Mouse (Mus musculus): Measurements from ENCODE around the gene Olfr523. TPM values are rescaled to one million over a fixed set of nuclear protein-coding genes. Genes with fewer than 3 reads are reported as not detected.

The Olfr523 gene
- polyA plus RNA-seq, 2 experiments, result not detected

DNA sequence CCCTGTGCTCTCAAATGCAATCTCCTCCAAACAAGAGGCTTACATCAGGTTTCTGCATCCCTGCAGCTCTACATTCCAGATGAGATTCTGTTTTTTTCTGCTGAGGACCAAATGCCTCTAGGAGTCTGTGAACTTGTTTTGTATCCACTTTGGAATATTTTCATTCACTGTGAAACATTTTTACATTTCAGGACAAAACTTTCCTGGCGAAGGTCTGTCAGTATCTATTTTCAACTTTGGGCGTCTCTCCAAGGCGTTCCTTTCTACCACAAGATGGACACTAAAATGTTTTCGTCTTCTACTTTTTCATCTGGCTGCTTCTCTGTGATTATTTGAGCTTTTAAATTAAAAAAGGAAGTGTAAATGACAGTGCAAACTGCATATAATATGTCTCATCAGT, 21.0 kb downstream of the Olfr523 start:
- H3K27me3 ChIP-seq (ENCODE audit: control insufficient read depth, insufficient read depth, low read length), result no peaks in the 10 kb centered on the region
- H3K36me3 ChIP-seq (ENCODE audit: control insufficient read depth, insufficient read depth, low read length), result no peaks in the 10 kb centered on the region
- no peak overlapping the region for H3K27ac ChIP-seq (replicated peaks; ENCODE audit: low read depth, low read length)
- WGBS, result 84% methylated on average over 4 of the region's 4 CpGs
- H3K4me1 ChIP-seq (ENCODE audit: control insufficient read depth, insufficient read depth, low read length), result no peaks in the 10 kb centered on the region
- no peak for TF ChIP-seq POLR2A (IDR thresholded peaks at IDR 0.05; ENCODE audit: borderline replicate concordance, extremely low read depth, insufficient read depth, insufficient read length)
- DNase-seq (ENCODE audit: low spot score) (no peak), ATAC-seq (ENCODE audit: low FRiP score, low read depth) (no peak)
- H3K4me2 ChIP-seq (replicated peaks; ENCODE audit: low read depth, low read length, severe bottlenecking), result no peak overlapping the region
- no peaks in the 10 kb centered on the region for H3K9me3 ChIP-seq (ENCODE audit: control insufficient read depth, low read length)
- H3K9ac ChIP-seq (ENCODE audit: low read depth, low read length, severe bottlenecking), result no peak overlapping the region
- H3K4me3 ChIP-seq (replicated peaks; ENCODE audit: low read length), result no peak overlapping the region

DNA sequence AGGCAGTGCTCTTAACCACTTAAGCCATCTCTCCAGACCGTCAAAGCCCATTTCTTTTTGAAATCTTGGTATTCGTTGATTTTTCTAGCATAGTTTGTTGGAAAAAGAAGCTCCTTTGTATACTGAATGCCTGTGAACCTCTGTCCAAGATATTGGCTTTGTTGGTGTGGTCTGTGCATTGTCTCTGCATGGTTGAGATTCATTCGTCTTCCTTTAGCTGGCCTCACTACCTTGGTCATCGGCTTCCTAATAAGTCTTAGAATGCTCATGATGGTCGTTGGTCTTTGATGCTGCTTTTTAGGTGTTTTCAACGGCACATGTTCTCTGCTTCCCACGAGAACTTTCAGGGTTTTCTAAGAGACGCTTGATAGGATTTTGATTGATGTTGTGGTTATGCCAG, 23.0 kb downstream of the Olfr523 start:
- WGBS, result 82% methylated on average over 8 of the region's 8 CpGs
- no peaks in the 10 kb centered on the region for H3K9me3 ChIP-seq (ENCODE audit: control insufficient read depth, low read length)
- H3K36me3 ChIP-seq (ENCODE audit: control insufficient read depth, insufficient read depth, low read length), result no peaks in the 10 kb centered on the region
- no peak for DNase-seq (ENCODE audit: low spot score)
- no peaks in the 10 kb centered on the region for H3K4me1 ChIP-seq (ENCODE audit: control insufficient read depth, insufficient read depth, low read length)
- no peak overlapping the region for H3K4me3 ChIP-seq (replicated peaks; ENCODE audit: low read length)
- no peak overlapping the region for H3K27ac ChIP-seq (replicated peaks; ENCODE audit: low read depth, low read length)
- H3K4me2 ChIP-seq (replicated peaks; ENCODE audit: low read depth, low read length, severe bottlenecking), result no peak overlapping the region
- no peak for ATAC-seq (ENCODE audit: low FRiP score, low read depth)
- TF ChIP-seq POLR2A (IDR thresholded peaks at IDR 0.05; ENCODE audit: borderline replicate concordance, extremely low read depth, insufficient read depth, insufficient read length), result no peak
- no peaks in the 10 kb centered on the region for H3K27me3 ChIP-seq (ENCODE audit: control insufficient read depth, insufficient read depth, low read length)
- no peak overlapping the region for H3K9ac ChIP-seq (ENCODE audit: low read depth, low read length, severe bottlenecking)

DNA sequence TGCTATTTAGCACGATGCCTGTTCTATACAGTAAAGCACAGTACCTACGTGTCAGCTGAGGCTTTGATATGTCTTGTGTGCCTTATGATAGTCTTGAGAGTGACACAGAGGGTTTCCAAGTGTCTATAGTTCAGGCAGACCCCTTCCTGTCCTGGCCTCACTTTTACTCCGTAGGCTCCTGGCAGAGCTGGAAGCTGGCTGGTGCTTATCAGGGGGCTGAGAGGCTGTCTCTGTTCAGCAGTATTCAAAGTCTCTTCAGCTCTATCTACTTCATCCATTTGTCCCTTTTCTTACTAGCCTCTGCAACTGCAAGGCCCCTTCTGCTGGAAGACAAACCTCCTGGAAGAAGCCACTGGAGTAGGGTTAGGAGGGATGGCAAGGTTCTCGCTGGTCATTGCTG, 28.1 kb downstream of the Olfr523 start:
- Histone ChIP-seq H3K4me3 (replicated peaks; ENCODE audit: low read length) (no peak overlapping the region), H3K27me3 (ENCODE audit: control insufficient read depth, insufficient read depth, low read length) (no peaks in the 10 kb centered on the region), H3K9me3 (ENCODE audit: control insufficient read depth, low read length) (no peaks in the 10 kb centered on the region), H3K27ac (replicated peaks; ENCODE audit: low read depth, low read length) (no peak overlapping the region), H3K4me1 (ENCODE audit: control insufficient read depth, insufficient read depth, low read length) (no peaks in the 10 kb centered on the region), H3K4me2 (replicated peaks; ENCODE audit: low read depth, low read length, severe bottlenecking) (no peak overlapping the region), H3K36me3 (ENCODE audit: control insufficient read depth, insufficient read depth, low read length) (no peaks in the 10 kb centered on the region), H3K9ac (ENCODE audit: low read depth, low read length, severe bottlenecking) (no peak overlapping the region)
- 91% methylated on average over 4 of the region's 4 CpGs for WGBS
- no peak for TF ChIP-seq POLR2A (IDR thresholded peaks at IDR 0.05; ENCODE audit: borderline replicate concordance, extremely low read depth, insufficient read depth, insufficient read length)
- DNase-seq (ENCODE audit: low spot score) (no peak), ATAC-seq (ENCODE audit: low FRiP score, low read depth) (no peak)

DNA sequence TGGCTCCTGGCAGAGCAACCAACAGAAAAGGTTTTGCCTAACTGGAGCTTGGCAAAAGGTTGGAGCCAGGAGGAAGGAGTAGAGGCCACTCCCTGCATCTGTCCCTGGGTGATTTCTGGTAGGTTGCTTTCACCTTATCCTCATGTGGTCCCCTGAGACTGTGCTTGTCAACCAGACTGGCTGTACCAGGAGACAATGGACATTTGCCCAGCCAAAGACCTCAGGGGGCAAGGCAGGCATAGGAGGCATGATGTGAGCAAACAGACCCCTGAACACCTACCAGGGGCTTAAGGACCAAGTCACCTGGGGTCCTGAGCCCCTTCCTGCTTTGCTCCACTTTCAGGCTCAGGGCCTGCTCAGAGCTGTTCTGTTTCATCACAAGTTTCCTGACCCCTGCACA, 32.8 kb downstream of the Olfr523 start, which contains the start of gene Olfr524:
Gene Olfr524 (minus strand): TSS at position 101 of the 400 bp plus-strand sequence.
- Histone ChIP-seq H3K27ac (replicated peaks; ENCODE audit: low read depth, low read length) (no peak within 1 kb of the TSS), H3K4me3 (replicated peaks; ENCODE audit: low read length) (no peak within 1 kb of the TSS), H3K27me3 (ENCODE audit: control insufficient read depth, insufficient read depth, low read length) (no peaks in the 10 kb centered on the region), H3K4me2 (replicated peaks; ENCODE audit: low read depth, low read length, severe bottlenecking) (no peak within 1 kb of the TSS), H3K9me3 (ENCODE audit: control insufficient read depth, low read length) (no peaks in the 10 kb centered on the region), H3K36me3 (ENCODE audit: control insufficient read depth, insufficient read depth, low read length) (no peaks in the 10 kb centered on the region), H3K9ac (ENCODE audit: low read depth, low read length, severe bottlenecking) (no peak within 1 kb of the TSS), H3K4me1 (ENCODE audit: control insufficient read depth, insufficient read depth, low read length) (no peaks in the 10 kb centered on the region)
- TF ChIP-seq POLR2A (IDR thresholded peaks at IDR 0.05; ENCODE audit: borderline replicate concordance, extremely low read depth, insufficient read depth, insufficient read length), result no peak
- DNase-seq (ENCODE audit: low spot score) (no peak), ATAC-seq (ENCODE audit: low FRiP score, low read depth) (no peak)

DNA sequence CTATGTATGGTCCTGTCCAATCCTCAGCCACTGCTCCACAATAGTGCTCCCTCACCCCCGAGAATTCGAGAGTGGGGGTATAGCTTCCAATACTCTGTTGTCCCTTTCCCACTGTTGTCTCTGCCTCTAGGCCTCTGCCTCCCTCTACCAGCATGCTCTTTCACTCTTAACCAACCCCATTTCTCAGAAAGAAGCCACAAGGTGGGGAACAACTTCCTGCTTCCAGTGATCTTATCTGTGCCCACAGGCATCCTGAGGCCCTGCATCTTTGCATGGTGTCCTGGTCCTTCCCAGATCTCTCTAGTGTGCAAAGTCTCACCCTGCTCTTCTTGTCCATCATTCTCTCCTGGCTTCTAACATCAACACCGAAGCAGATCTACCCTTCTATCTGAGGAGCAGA, 33.9 kb downstream of the Olfr523 start:
- H3K27me3 ChIP-seq (ENCODE audit: control insufficient read depth, insufficient read depth, low read length), result no peaks in the 10 kb centered on the region
- 79% methylated on average over 3 of the region's 3 CpGs for WGBS

DNA sequence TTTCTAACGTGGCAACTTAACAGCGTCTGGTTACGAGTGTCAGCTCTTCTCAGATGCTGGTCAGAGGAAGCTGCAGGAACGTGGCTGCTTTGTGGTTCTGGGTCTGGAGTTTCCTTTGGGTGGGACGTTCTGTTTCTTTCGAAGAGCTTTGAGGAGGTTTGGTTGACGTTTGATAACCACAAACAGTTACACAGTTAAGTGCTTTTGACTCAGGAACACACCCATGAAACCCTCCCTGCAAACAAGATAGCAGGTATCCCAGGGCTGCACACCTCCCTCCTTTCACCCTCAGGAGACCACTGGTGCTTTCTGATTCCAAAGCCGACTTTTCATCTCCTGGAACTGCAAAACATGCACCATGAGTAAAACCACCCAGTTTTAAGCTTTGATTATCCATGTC, 35.1 kb downstream of the Olfr523 start:
- no peak for DNase-seq (ENCODE audit: low spot score)
- Histone ChIP-seq H3K27me3 (ENCODE audit: control insufficient read depth, insufficient read depth, low read length) (no peaks in the 10 kb centered on the region), H3K4me1 (ENCODE audit: control insufficient read depth, insufficient read depth, low read length) (no peaks in the 10 kb centered on the region), H3K36me3 (ENCODE audit: control insufficient read depth, insufficient read depth, low read length) (no peaks in the 10 kb centered on the region), H3K4me3 (replicated peaks; ENCODE audit: low read length) (no peak overlapping the region), H3K9ac (ENCODE audit: low read depth, low read length, severe bottlenecking) (no peak overlapping the region), H3K9me3 (ENCODE audit: control insufficient read depth, low read length) (no peaks in the 10 kb centered on the region), H3K27ac (replicated peaks; ENCODE audit: low read depth, low read length) (no peak overlapping the region), H3K4me2 (replicated peaks; ENCODE audit: low read depth, low read length, severe bottlenecking) (no peak overlapping the region)
- no peak for ATAC-seq (ENCODE audit: low FRiP score, low read depth)
- no peak for TF ChIP-seq POLR2A (IDR thresholded peaks at IDR 0.05; ENCODE audit: borderline replicate concordance, extremely low read depth, insufficient read depth, insufficient read length)
- 71% methylated on average over 8 of the region's 8 CpGs for WGBS

More for the DNA sequence above, 33.9 kb downstream of the Olfr523 start:
- no peaks in the 10 kb centered on the region for H3K4me1 ChIP-seq (ENCODE audit: control insufficient read depth, insufficient read depth, low read length)
- no peaks in the 10 kb centered on the region for H3K9me3 ChIP-seq (ENCODE audit: control insufficient read depth, low read length)
- no peak overlapping the region for H3K9ac ChIP-seq (ENCODE audit: low read depth, low read length, severe bottlenecking)
- H3K4me3 ChIP-seq (replicated peaks; ENCODE audit: low read length), result no peak overlapping the region
- DNase-seq (ENCODE audit: low spot score), result no peak
- H3K4me2 ChIP-seq (replicated peaks; ENCODE audit: low read depth, low read length, severe bottlenecking), result no peak overlapping the region
- TF ChIP-seq POLR2A (IDR thresholded peaks at IDR 0.05; ENCODE audit: borderline replicate concordance, extremely low read depth, insufficient read depth, insufficient read length), result no peak
- H3K27ac ChIP-seq (replicated peaks; ENCODE audit: low read depth, low read length), result no peak overlapping the region
- ATAC-seq (ENCODE audit: low FRiP score, low read depth), result no peak
- H3K36me3 ChIP-seq (ENCODE audit: control insufficient read depth, insufficient read depth, low read length), result no peaks in the 10 kb centered on the region
